Comparison of ENCODE assay signal across 15 mouse cellular contexts in genomic region chr2:135397970-135398369, GRCm38 (mm10).
"Had no signal": no experiment of that assay in that cellular context is flagged by ENCODE, and none has a peak within 500 bp of the region (broad histone marks: within the 10 kb centered on the region; RNA-seq: fewer than 3 reads in every experiment).

No protein-coding gene starts in this region.

- H3K9ac ChIP-seq: limb, embryonic 15.5 days; liver, embryonic 12.5 days; liver, embryonic 14.5 days; midbrain, embryonic 13.5 days; midbrain, embryonic 15.5 days; neural tube, embryonic 12.5 days; stomach, embryonic 15.5 days had no signal

- H3K4me3 ChIP-seq: limb, embryonic 15.5 days; liver, embryonic 12.5 days; megakaryocyte, embryonic 14.5 days; midbrain, embryonic 13.5 days; midbrain, embryonic 15.5 days; neural tube, embryonic 12.5 days; stomach, embryonic 15.5 days had no signal

- ATAC-seq: liver, embryonic 12.5 days; midbrain, embryonic 13.5 days; midbrain, embryonic 15.5 days had no signal

- H3K4me1 ChIP-seq: limb, embryonic 15.5 days; liver, embryonic 12.5 days; megakaryocyte, embryonic 14.5 days; midbrain, embryonic 13.5 days; midbrain, embryonic 15.5 days; stomach, embryonic 15.5 days had no signal

- DNase-seq: right cerebral cortex, postnatal 14 days; thymus, adult 18-20 months; thymus, postnatal 14 days; thymus, postnatal 4 days had no signal

- H3K9me3 ChIP-seq: limb, embryonic 15.5 days; liver, embryonic 12.5 days; midbrain, embryonic 13.5 days; midbrain, embryonic 15.5 days; neural tube, embryonic 12.5 days; stomach, embryonic 15.5 days had no signal

- H3K27ac ChIP-seq: limb, embryonic 15.5 days; liver, embryonic 12.5 days; liver, embryonic 14.5 days; macrophage; midbrain, embryonic 13.5 days; midbrain, embryonic 15.5 days; neural tube, embryonic 12.5 days; stomach, embryonic 15.5 days; stomach, postnatal 0 days had no signal

- H3K27me3 ChIP-seq: limb, embryonic 15.5 days; liver, embryonic 12.5 days; megakaryocyte, embryonic 14.5 days; midbrain, embryonic 13.5 days; midbrain, embryonic 15.5 days; neural tube, embryonic 12.5 days; stomach, embryonic 15.5 days had no signal

- H3K4me2 ChIP-seq: limb, embryonic 15.5 days; liver, embryonic 12.5 days; midbrain, embryonic 11.5 days; midbrain, embryonic 13.5 days; midbrain, embryonic 15.5 days; neural tube, embryonic 12.5 days; stomach, embryonic 15.5 days had no signal

- H3K36me3 ChIP-seq: limb, embryonic 15.5 days; liver, embryonic 12.5 days; midbrain, embryonic 13.5 days; midbrain, embryonic 15.5 days; neural tube, embryonic 12.5 days; stomach, embryonic 15.5 days had no signal
